Mouse (Mus musculus): ENCODE results near the gene Ppm1d. TPM values are rescaled to one million over a fixed set of nuclear protein-coding genes. Genes with fewer than 3 reads are reported as not detected.

Gene Ppm1d
- total RNA-seq, 4 experiments from 2014 or later, result 4.4 to 6.4 (median 5.0) TPM

Other genes starting within 250 kb of the Ppm1d start
- gene Usp32, start 171.1 kb upstream of the Ppm1d start, total RNA-seq (2022), result 10 to 100 TPM; 10.9 to 14.7 (median 12.1) TPM
- not detected for gene 1700125H20Rik, start 140.8 kb upstream of the Ppm1d start, total RNA-seq (2022)
- gene Appbp2, start 76.1 kb upstream of the Ppm1d start, total RNA-seq (2022), result 1 to 10 TPM; 7.6 to 8.0 (median 7.7) TPM
- gene Bcas3, start 41.9 kb downstream of the Ppm1d start, total RNA-seq (2022), result 10 to 100 TPM; 37.4 to 39.3 (median 38.9) TPM